Mouse (Mus musculus) heart, adult 11 months (tissue): ENCODE data around the gene Srd5a1.
A peak's percentile ranks its signal among the peaks of the same experiment; 100 is the strongest.
"Not testable (repeated sequence)": the region's sequence is repeated elsewhere in the genome, so short reads cannot be mapped to it uniquely, and the experiment has no call there.

Experiments
- DNase-seq: peaks from one replicate; pipeline ENCODE4 v3.0.0; 2022

Gene Srd5a1

DNA sequence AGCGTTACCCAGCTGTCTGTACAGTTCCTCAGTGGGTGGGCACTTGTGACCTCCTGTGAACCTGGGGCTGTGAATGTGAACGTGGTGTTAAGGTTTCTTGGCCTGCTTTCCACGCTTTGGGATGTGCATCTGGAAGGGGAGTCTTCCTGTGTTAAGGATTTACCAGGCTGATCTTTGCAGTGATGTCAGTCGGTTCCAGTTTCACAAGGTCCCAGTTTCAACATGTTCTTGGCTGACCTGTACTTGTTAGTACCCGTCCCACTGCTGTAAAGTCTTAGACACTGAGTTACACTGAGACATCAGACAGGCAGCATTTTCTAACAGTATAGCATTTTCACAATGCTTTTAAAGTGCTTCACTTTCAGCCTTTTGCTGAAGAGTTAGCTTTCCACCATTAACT lies 12.6 kb upstream of the Srd5a1 start:
- no peak for DNase-seq

DNA sequence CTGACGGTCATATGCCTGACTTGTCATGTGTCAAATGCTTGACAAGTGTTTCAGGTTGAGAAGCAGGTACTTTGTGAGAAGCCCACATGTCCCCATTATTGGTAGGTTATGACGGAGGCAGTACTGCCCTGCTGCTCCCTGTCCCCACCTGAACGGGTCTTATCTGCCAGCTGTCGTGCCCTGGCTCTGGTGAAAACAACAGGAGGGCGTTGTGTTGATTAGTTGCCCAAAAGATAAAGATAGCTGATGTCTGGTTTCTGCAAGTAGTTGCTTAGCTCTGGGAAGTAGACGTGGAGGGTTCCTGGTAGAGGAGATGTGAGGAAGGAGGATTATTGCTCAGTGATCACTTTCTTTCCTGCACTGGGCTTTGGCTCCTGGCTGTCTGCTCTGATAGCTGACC lies 5.5 kb upstream of the Srd5a1 start:
- DNase-seq, result no peak

GRCm38 (mm10) chr13:69612175-69612544 lies 918 bp upstream of the Srd5a1 start:
- DNase-seq, result no peak

DNA sequence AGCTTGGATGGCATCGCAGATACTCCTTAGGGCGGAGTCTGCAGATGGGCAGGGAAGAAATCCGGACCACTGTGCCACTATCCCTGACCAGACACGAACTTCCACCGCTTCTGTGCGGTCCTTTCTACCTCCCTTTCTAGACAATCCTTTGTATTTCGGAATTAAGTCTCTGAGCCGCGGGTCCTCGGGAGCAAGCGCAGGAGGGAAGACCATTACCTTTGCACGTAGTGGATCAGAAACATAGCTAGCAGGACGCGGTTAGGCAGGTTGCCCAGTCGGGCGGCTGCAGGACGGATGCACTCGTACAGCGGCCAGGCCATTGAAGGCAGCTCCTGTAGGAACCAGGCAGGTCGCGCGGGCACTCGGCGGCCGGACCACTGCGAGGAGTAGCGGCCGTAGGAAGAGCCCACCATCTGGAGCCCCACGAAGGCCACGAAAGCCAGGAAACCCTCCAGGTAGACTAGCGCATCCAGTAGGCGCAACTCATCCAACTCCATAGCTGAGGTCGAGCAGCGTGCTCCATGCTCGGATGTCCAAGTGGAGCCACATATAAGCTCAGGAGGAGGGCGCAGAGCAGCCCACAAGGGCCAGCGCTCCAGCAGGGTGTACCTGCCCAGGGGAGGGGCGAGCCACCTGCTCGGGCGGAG lies 368 bp downstream of the Srd5a1 start:
- no peak for DNase-seq

DNA sequence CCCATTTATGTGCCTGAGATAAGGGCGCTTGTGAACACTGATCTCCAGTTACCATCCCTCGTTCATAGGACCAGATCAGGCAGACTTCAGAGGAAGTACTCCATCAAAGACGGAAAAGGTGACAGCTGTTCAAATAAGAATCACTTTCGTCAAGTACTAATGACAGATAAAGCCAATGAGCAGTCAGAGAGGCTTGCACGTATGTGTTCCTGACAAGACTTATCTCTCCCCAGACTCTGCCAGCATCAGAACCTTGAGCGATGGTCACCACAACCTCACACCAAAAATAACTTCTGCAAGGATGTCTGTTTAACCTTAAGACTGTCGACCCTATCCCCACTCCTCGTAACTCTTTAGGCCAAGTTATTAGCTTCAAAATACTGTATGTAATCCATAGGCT lies 2.5 kb downstream of the Srd5a1 start:
- no peak for DNase-seq

- no peak for DNase-seq
Measured at GRCm38 (mm10) chr13:69604670-69605069, 6.6 kb downstream of the Srd5a1 start.

- DNase-seq, result no peak
Measured at GRCm38 (mm10) chr13:69601321-69601720, 9.9 kb downstream of the Srd5a1 start.

DNA sequence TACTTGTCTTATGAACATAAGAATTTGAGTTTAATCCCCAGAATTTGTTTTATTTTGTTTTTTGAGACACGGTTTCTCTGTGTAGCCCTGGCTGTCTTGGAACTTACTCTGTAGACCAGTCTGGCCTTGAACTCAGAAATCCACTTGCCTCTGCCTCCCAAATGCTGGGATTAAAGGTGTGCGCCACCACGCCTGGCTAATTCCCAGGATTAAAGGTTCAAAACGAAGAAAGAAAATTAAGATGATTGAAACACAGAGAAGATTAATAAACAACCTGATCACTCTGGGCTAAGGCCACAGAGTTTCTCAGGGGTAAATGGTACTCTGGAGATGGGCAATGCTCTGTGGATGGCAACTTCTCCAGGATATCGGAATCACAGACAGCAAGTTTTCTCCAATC lies 10.4 kb downstream of the Srd5a1 start:
- DNase-seq, result not testable (repeated sequence)

GRCm38 (mm10) chr13:69598867-69599266 lies 12.4 kb downstream of the Srd5a1 start:
- no peak for DNase-seq

DNA sequence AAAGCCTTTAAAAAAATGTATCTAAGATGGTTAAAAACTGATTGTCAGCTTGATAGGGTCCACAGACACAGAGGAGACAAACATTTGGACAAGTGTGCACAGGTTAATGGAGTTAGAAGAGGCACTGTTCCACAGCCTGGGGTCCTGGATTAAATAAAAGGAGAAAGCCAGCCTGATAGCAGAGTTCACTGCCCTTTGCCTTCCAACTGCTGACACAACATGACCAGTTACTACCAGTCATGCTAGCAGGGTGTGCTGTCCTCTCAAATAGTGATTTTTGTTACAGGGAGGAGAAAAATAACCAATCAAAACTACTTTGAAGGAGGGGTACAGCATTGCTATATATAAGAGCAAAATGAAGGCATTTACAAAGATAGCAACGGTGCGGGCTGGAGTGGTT lies 14.7 kb downstream of the Srd5a1 start:
- DNase-seq, result no peak

DNA sequence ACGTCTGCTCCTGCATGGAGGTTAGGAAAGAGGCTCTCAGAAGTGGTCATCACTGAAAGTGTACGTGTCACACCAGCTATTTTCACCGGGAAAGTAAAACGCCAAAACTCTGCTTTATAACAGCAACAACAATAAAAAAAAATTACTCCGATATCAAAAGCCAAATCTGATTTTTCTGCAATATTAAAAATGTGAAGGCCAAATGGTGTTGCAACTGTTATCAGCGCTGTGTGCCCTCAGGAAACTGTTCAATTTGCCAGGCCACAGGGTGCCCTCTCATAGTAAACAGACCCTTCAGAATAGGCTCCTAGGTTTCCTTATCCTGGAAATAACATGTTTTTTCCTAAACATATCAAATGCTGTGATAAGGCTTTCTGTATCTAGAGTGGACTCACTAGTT lies 15.3 kb downstream of the Srd5a1 start:
- DNase-seq, result no peak

DNA sequence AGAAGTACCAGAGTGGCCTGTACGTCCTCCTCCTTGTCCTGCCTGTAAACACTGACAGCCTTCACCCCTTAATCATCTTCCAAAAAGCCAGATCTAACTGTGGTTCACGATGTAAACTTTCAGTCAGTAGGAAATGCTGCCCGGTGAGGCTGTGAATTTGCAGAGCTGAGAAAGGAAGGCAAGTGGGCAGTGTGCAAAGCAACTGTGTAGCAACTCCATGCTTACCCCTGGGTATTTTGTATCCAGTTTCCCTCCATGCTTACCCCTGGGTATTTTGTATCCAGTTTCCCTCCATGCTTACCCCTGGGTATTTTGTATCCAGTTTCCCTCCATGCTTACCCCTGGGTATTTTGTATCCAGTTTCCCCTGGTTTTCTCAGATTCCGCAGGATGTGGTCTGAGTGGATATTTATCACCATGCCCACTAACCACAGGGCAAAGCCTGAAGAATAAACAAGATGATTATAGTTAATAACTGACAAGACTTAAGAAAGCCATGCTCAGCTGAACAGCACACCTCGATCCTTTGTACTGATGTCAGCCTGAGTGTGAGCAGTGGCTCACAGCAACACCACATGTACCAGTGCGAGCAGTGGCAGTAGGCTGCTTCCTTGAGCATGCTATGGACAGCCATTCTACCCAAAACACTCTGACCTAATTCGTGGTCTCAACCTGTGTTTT lies 16.5 kb downstream of the Srd5a1 start:
- no peak for DNase-seq

- DNase-seq, result no peak
Measured at GRCm38 (mm10) chr13:69593453-69593852, 17.8 kb downstream of the Srd5a1 start.

DNA sequence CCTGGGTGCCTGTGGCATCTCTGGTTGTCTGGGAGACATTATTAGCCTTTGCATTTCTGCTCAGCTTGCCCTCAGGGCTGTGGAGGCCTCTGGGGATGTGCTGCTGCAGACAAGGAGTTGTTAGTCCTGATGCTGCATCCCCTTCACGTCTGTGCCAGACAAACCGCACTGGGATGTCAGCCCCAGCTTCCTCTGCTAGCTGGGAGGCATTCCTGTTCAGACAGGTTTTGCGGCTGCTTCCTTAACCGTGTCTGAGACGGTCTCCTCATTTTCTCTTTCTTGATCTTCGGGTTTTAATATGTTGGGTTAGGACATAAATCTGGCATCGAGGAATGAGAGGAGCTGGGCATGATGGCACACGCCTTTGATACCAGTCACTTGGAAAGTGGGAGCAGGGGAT lies 19.0 kb downstream of the Srd5a1 start:
- DNase-seq, result no peak

DNA sequence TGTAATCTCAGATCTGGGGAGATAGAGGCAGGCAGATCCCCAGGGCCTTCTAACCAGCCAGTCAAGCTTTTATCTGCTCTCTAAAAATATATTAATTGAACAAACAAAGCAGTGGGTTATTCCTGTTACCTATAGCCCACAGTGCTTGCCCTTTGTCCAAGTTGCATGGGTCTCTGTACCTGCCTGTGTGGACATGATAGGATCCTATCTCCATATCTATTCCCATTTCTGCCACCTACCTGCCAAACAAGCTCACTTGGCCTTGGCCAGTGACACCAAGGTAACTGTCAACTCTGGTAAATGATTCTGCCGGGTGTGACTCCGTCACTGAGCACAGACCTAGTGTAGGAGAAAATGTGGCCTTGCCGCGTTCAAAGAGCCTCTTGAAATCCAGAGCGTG lies 19.9 kb downstream of the Srd5a1 start:
- no peak for DNase-seq

DNA sequence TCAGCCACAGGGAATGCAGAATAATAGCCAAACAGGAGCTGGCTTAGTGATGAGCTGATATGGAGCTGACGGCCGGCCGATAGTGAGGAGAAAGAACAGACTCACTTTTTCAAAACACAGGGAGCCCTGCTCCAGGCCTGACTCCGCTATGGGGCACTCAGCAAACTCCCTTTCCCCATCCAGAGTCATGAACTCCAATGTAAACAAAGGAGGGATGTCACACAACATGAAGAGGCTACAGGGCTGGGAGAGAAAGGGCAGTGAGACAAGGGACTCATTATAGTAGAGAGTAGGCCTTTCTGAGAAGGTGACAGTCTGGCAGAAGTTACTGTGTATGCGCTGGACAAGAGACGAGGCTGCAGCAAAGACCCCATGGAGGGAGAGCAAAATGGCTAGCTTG lies 23.0 kb downstream of the Srd5a1 start:
- DNase-seq, result no peak

- DNase-seq, result no peak
Measured at GRCm38 (mm10) chr13:69587849-69588248, 23.4 kb downstream of the Srd5a1 start.

DNA sequence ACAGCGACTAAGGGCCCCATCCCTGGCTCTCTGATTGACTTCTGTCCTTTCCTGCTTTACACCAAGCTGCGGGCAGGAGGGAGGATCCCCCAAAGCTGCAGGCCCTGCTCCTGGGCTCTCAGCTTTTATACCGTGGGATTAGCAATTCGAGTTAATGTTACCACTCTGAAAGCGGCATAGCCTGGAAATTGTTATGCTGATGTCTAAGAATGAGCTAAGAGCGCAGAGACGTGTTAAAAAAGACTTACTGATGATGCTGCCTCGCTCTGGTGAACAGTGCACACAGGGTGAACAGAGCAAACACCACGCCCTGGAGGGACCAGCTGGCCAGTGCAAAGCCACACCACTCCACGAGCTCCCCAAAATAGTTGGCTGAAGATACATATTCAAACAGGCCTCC lies 24.9 kb downstream of the Srd5a1 start:
- DNase-seq, result no peak

DNA sequence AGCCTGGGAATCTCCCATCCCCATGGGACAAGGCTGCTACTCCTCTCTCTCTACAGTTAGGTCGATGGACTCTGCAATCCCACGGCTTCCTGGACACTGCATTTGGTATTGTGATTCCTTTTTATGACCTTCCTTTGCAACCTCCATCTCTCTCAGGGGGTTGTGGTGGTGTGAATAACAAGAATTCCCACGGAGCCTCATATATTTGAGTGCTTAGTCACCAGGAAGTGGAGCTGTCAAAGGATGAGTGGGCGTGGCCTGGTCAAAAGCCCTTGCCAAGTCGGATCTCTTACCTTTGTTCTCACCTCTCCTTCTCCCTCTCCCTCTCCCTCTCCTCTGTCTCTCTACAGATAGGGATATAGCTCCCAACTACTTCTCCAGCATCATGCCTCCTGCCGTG lies 25.4 kb downstream of the Srd5a1 start:
- DNase-seq, result peak; percentile 93

DNA sequence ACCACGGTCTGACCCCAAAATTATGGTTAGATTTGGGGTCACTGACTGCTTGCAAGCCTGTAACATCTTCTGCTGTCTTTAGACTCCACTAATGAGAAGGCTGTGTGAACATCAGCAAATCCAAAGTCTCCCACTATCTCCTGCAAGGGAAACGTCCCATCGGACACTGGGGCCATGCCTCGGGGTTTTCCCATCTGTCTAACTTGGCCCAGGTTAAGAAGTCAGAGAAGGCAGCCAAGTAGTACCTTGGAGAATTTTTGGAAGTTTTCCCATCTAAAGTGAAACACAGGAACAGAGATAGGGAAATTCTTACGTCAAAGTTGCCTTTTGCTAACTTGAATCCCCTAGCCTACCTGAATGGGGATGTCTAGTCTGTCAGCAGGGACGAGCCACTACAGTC lies 27.7 kb downstream of the Srd5a1 start:
- DNase-seq, result peak; percentile 80

GRCm38 (mm10) chr13:69582411-69582810 lies 28.8 kb downstream of the Srd5a1 start:
- no peak for DNase-seq

- peak; percentile 64 for DNase-seq
Measured at GRCm38 (mm10) chr13:69577181-69577834, 33.9 kb downstream of the Srd5a1 start.

DNA sequence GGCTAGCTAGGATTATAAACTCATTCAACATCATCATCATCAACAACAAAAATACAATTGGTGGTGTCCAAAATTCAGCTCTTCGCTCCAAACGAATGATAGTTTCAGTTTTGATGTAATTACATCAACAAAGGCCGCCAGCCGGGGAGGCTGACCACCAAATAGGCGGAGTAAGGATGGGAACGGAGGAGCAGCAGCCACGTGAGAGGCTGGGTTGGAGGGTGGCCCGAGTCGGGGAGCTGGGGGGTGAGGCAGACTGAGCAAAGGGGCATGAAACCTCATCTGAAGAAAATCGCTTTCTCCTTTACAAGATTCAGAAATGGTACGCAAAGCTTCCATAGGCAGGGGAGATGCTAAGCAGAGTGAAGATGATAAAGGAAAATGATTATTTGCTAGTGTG lies 34.6 kb downstream of the Srd5a1 start:
- peak; percentile 91 for DNase-seq

DNA sequence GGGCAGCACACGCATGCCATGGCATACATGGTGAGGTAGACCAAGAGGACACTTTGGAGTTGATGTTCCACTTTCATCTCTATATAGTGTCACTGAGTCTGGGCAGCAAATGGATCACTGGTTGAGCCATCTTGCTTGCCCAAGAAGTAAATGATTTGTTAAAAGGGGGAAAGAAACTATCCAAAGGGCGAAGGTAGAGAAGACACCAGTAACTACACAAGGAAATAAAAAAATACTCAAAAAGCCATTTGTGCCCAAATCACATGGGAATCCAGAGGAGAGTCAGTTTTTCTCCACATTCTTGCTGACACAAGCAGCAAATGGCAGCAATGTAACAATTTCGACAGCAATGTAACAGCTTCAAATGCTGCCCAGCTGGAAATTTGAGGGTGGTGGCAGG lies 38.6 kb downstream of the Srd5a1 start:
- DNase-seq, result no peak

DNA sequence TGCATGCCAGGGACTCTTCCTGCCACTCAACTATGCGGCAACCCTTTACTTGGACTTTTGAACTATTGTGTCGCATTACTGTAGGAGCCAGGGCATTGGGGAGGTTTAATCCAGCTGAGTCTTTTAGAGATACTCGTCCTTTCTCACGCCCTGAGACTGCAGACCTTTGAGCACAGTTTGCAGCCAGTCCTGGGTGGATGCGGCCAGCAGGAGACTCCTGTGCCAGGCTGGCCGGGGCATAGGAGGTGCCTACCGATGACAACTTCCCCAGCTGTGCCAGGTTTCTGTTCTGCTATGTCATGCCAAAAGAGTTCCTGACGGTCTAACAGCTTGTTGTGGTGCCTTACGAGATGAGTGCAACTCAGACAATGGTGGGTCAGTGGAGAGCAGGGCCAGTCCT lies 42.0 kb downstream of the Srd5a1 start:
- DNase-seq, result peak; percentile 91
